Mouse (Mus musculus) heart, embryonic 14.5 days (tissue): ENCODE measurements around the gene Mob3b. TPM values are rescaled to one million over a fixed set of nuclear protein-coding genes. Genes with fewer than 3 reads are reported as not detected.

Experiments used
- ATAC-seq: fragments of 200-750 bp; cut with Nextera tagmentation; 2 replicates; pipeline ENCODE4 v1.8.0; 2017; ENCODE audit warnings: low read depth, moderate TSS enrichment; ENCODE audit not compliant: insufficient number of reproducible peaks, insufficient read depth, low FRiP score
- H3K27ac ChIP-seq, 2 experiments: fragments of 200-500 bp in 1 of 2; fragments of 300-500 bp in 1 of 2; sonication (generic) in 1 of 2; replicated peaks in 1 of 2; 2 replicates each; pipeline ENCODE4 v1.5.1; 2012 to 2014; ENCODE audit warnings: low read depth in 2 of 2, low read length in 2 of 2, control low read depth in 1 of 2, mild to moderate bottlenecking in 1 of 2, mixed read lengths in 1 of 2; ENCODE audit not compliant: control insufficient read depth in 1 of 2, insufficient read depth in 1 of 2
- H3K27me3 ChIP-seq: fragments of 300-500 bp; sonication (generic); 2 replicates; pipeline ENCODE4 v1.6.1; 2014; ENCODE audit warnings: mild to moderate bottlenecking, low read length, control low read depth; ENCODE audit not compliant: control insufficient read depth, insufficient read depth
- H3K36me3 ChIP-seq: fragments of 300-500 bp; sonication (generic); 2 replicates; pipeline ENCODE4 v1.6.1; 2014; ENCODE audit warnings: mild to moderate bottlenecking, control low read depth, low read length, mixed read lengths; ENCODE audit not compliant: control insufficient read depth, insufficient read depth
- H3K4me1 ChIP-seq, 2 experiments: fragments of 200-500 bp in 1 of 2; fragments of 300-500 bp in 1 of 2; sonication (generic) in 1 of 2; 2 replicates each; pipeline ENCODE4 v1.6.1; 2012 to 2014; ENCODE audit warnings: low read length in 2 of 2, control low read depth in 1 of 2, mixed read lengths in 1 of 2; ENCODE audit not compliant: control insufficient read depth in 2 of 2, insufficient read depth in 2 of 2
- H3K4me2 ChIP-seq: fragments of 300-500 bp; sonication (generic); 2 replicates; pipeline ENCODE4 v1.6.1; 2014; ENCODE audit warnings: mild to moderate bottlenecking, low read length
- H3K4me3 ChIP-seq, 2 experiments: fragments of 200-500 bp in 1 of 2; fragments of 300-500 bp in 1 of 2; sonication (generic) in 1 of 2; 2 replicates each; pipeline ENCODE4 v1.5.1; 2012 to 2014; ENCODE audit warnings: low read length in 2 of 2, mild to moderate bottlenecking in 2 of 2, control low read depth in 1 of 2, low read depth in 1 of 2, moderate library complexity in 1 of 2; ENCODE audit not compliant: control insufficient read depth in 1 of 2, insufficient read depth in 1 of 2
- H3K9ac ChIP-seq: fragments of 300-500 bp; sonication (generic); 2 replicates; pipeline ENCODE4 v1.6.1; 2014; ENCODE audit warnings: mild to moderate bottlenecking, low read length
- H3K9me3 ChIP-seq: fragments of 300-500 bp; sonication (generic); 2 replicates; pipeline ENCODE4 v1.6.1; 2016; ENCODE audit warnings: low read length, control low read depth; ENCODE audit not compliant: control insufficient read depth
- WGBS: fragments of 180-500 bp; shearing (Covaris S2); extraction: QIAGEN DNeasy Blood & Tissue Kit; methylation state at CpG from one replicate; pipeline ENCODE4 v1.1.7; 2014; 5-methylcytosine and 5-hydroxymethylcytosine counted together
- polyA plus RNA-seq: library from polyadenylated mRNA; unstranded; fragments of >200 nt; fragmentation: Nextera tagmentation; extraction: Ambion mirVana; gene quantifications from 2 replicates; pipeline ENCODE4 v1.2.1, GENCODE M21; 2014

The Mob3b gene
- polyA plus RNA-seq, 1 experiment from 2014 or later = 3.5 TPM

- 49% methylated on average over 11 of the region's 11 CpGs for WGBS
- Histone ChIP-seq H3K27me3 (no peaks in the 10 kb centered on the region; the same call in 1 of the 2 replicates), H3K27ac (no peak overlapping the region), H3K4me1 (peaks cover 4 to 5% of the 10 kb centered on the region in 2 experiments; a peak in 3 of 4 replicates), H3K9ac (no peak overlapping the region), H3K36me3 (no peaks in the 10 kb centered on the region), H3K4me3 (no peak overlapping the region), H3K4me2 (no peak overlapping the region), H3K9me3 (no peaks in the 10 kb centered on the region)
- ATAC-seq = no peak
These were observed 531 bp upstream of the Mob3b start for GRCm38 (mm10) chr4:35157815-35158214.

- Histone ChIP-seq H3K4me3 (peak overlapping the region; percentile 73 to 75), H3K4me1 (peaks cover 4 to 5% of the 10 kb centered on the region in 2 experiments; a peak in 3 of 4 replicates), H3K9me3 (no peaks in the 10 kb centered on the region), H3K9ac (peak overlapping the region; percentile 74), H3K4me2 (peak overlapping the region; percentile 94), H3K36me3 (no peaks in the 10 kb centered on the region), H3K27ac (no peak overlapping the region), H3K27me3 (no peaks in the 10 kb centered on the region; the same call in 1 of the 2 replicates)
- under 1% methylated on average over 26 of the region's 26 CpGs for WGBS
- no peak for ATAC-seq
These were observed 1.1 kb downstream of the Mob3b start for GRCm38 (mm10) chr4:35156149-35156611.

- 27% methylated on average over 20 of the region's 20 CpGs for WGBS
- H3K36me3 ChIP-seq = no peaks in the 10 kb centered on the region
- H3K9me3 ChIP-seq = no peaks in the 10 kb centered on the region
- no peaks in the 10 kb centered on the region; the same call in 1 of the 2 replicates for H3K27me3 ChIP-seq
- no peak for ATAC-seq
- H3K9ac ChIP-seq = peak overlapping the region; percentile 74
- H3K4me3 ChIP-seq = peak overlapping the region; percentile 73 to 75
- H3K4me1 ChIP-seq = peaks cover 4 to 5% of the 10 kb centered on the region in 2 experiments; a peak in 3 of 4 replicates
- H3K4me2 ChIP-seq = peak overlapping the region; percentile 94
- no peak overlapping the region for H3K27ac ChIP-seq
These were observed 2.0 kb downstream of the Mob3b start for GRCm38 (mm10) chr4:35155132-35155922.

DNA sequence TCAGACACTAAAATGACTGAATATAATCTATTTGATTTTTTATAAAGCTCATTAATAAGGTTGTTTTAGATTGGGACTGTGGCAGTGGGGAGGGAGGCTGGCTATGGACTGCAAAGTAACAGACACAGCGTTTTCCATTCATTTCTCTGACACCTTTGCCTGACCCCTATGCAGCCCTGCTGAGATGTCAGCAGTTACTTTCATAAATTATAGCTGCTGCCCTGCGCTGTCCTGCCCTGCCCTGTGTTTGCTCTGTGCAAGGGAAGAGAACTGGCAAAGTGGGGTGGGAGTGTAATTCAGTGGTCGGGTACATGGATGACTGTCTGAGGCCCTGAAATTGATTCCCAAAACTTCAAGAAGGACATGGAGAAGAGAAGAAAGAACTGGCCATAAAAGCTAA is 3.2 kb downstream of the Mob3b start:
- Histone ChIP-seq H3K4me3 (no peak overlapping the region), H3K4me2 (no peak overlapping the region), H3K9me3 (no peaks in the 10 kb centered on the region), H3K27me3 (no peaks in the 10 kb centered on the region; the same call in 1 of the 2 replicates), H3K36me3 (no peaks in the 10 kb centered on the region), H3K9ac (no peak overlapping the region), H3K27ac (no peak overlapping the region), H3K4me1 (peaks cover 4 to 5% of the 10 kb centered on the region in 2 experiments; a peak in 3 of 4 replicates)
- ATAC-seq = no peak
- 67% methylated on average over 3 of the region's 3 CpGs for WGBS

GRCm38 (mm10) chr4:35151756-35152155 is 5.5 kb downstream of the Mob3b start, which contains the start of gene Ifnk:
Gene Ifnk (plus strand): TSS chr4:35152056.
- H3K9ac ChIP-seq = no peak within 1 kb of the TSS
- no peak within 1 kb of the TSS for H3K27ac ChIP-seq
- no peaks in the 10 kb centered on the region for H3K36me3 ChIP-seq
- H3K27me3 ChIP-seq = no peaks in the 10 kb centered on the region; the same call in 1 of the 2 replicates
- H3K4me3 ChIP-seq = no peak within 1 kb of the TSS
- WGBS = 74% methylated on average over 4 of the region's 4 CpGs
- H3K4me1 ChIP-seq = peaks cover 4 to 5% of the 10 kb centered on the region in 2 experiments; a peak in 3 of 4 replicates
- H3K9me3 ChIP-seq = no peaks in the 10 kb centered on the region
- ATAC-seq = no peak
- H3K4me2 ChIP-seq = no peak within 1 kb of the TSS

- Histone ChIP-seq H3K27ac (no peak overlapping the region), H3K4me3 (no peak overlapping the region), H3K36me3 (no peaks in the 10 kb centered on the region), H3K9me3 (no peaks in the 10 kb centered on the region), H3K4me1 (peaks cover 2 to 5% of the 10 kb centered on the region in 2 experiments; a peak in 2 of 4 replicates), H3K27me3 (no peaks in the 10 kb centered on the region; the same call in 1 of the 2 replicates), H3K9ac (no peak overlapping the region), H3K4me2 (no peak overlapping the region)
- 78% methylated on average over 3 of the region's 3 CpGs for WGBS
- no peak for ATAC-seq
These were observed 6.6 kb downstream of the Mob3b start for GRCm38 (mm10) chr4:35150706-35151105.

DNA sequence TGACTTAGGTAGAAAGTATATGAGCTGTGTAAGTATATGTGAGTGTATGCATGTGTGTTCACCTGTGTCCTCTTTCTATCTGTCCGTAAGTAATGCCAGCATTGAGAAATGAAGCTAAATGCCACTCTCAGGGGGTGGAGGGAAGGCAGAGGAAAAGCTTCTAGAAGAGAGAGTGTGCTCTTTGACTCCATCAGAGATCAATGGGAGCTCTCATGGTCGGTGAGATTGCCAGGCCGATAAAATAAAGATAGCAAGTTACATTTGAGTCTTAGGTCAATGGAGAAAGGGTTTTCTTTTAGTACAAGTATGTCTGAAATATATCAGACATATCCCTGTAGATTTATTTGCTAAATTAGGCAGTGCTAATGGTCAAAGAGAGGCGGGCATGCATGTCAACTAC is 9.0 kb downstream of the Mob3b start:
- H3K4me3 ChIP-seq = no peak overlapping the region
- no peak overlapping the region for H3K27ac ChIP-seq
- H3K4me1 ChIP-seq = no peaks in the 10 kb centered on the region
- H3K4me2 ChIP-seq = no peak overlapping the region
- no peak for ATAC-seq
- no peaks in the 10 kb centered on the region for H3K9me3 ChIP-seq
- no peak overlapping the region for H3K9ac ChIP-seq
- no peaks in the 10 kb centered on the region for H3K27me3 ChIP-seq
- no peaks in the 10 kb centered on the region for H3K36me3 ChIP-seq
- WGBS = 85% methylated on average over 4 of the region's 4 CpGs
